Mouse (Mus musculus): ENCODE results near the gene Dhx30.

Gene Dhx30

DNA sequence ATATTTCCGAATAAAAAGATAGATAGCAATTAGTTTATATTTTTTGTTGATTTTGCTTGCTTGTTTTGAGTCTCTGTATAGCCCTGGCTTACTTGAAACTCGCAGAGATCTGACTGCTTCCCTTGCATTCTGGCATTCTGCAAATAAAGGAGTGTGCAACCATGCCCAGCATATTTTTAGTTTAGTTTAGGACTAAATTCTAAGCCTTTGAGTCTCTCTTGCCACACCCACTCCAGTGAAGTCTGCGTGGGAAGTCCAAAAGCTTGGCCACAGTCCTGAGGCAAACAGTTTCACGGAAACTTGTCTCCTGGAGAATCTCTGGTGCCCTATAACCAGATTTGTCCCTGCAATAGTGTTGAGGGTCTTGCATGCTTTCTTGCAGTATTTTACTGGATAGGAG lies 73.3 kb downstream of the Dhx30 start:
- no peak for DNase-seq

- no peak for DNase-seq
Measured at GRCm38 (mm10) chr9:110038485-110038884, 79.1 kb downstream of the Dhx30 start.

- DNase-seq, result no peak
Measured at GRCm38 (mm10) chr9:110037895-110038294, 79.7 kb downstream of the Dhx30 start.

- DNase-seq, result no peak
Measured at GRCm38 (mm10) chr9:110035091-110035490, 82.5 kb downstream of the Dhx30 start.

All from cerebellum, postnatal 14 days (tissue).